Mouse (Mus musculus) mature B cell (primary cell): Measurements from ENCODE around the gene Srd5a1.

Experiments used
- in situ Hi-C: fragments of 300-500 bp; cut with MboI; formaldehyde crosslinking; loops from 2 replicates; pipeline ENCODE4 v1.14.3; 2019

Gene Srd5a1

GRCm38 (mm10) chr13:69542571-69543352, 68.5 kb downstream of the Srd5a1 start:
- in situ Hi-C loops = no loop called here

DNA sequence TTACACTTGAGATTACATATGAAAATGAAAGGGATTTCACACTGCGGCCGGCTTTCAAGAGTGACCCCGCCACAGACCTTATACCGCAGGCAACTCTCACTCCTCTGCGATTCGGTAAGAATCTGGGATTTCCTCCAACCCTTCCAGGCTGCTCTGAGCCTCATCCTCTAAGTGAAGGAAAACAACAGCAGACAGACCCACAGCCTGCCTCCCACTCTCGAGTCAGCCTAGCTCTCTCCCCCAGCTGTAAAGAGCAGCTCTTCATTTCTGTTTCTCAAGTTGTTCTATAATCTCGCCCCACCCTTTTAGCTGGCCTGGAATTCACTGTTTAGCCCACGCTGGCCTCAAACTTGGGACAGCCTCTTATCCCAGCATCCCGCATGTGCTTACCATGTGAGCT, 69.5 kb downstream of the Srd5a1 start:
- in situ Hi-C loops = no loop called here

DNA sequence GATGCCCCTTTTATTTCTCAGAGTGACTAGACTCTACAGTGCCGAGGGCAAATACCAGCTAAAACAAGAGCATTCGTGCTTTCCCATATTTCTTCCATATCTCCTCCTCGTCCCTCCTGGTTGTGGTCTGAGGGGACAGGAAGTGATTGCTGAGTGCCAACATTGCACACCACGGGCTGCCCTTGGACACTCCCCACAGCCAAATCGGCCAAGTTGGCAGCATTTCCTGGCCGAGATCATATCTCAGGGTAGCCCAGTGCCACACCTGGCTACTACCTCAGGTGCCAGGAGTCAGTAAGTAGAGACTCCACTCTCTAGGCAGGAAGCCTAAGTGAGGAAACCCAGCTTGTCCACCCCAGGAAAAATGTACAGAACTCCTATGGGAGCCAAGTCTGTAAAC, 70.0 kb downstream of the Srd5a1 start:
- in situ Hi-C loops = no loop called here

- in situ Hi-C loops = no loop called here
Observed at GRCm38 (mm10) chr13:69538327-69538726, 72.9 kb downstream of the Srd5a1 start.

GRCm38 (mm10) chr13:69537366-69537765, 73.9 kb downstream of the Srd5a1 start:
- in situ Hi-C loops = no loop called here

- in situ Hi-C loops = no loop called here
Observed at GRCm38 (mm10) chr13:69536021-69536420, 75.2 kb downstream of the Srd5a1 start.

GRCm38 (mm10) chr13:69534654-69535551, 76.3 kb downstream of the Srd5a1 start:
- in situ Hi-C loops = no loop called here

DNA sequence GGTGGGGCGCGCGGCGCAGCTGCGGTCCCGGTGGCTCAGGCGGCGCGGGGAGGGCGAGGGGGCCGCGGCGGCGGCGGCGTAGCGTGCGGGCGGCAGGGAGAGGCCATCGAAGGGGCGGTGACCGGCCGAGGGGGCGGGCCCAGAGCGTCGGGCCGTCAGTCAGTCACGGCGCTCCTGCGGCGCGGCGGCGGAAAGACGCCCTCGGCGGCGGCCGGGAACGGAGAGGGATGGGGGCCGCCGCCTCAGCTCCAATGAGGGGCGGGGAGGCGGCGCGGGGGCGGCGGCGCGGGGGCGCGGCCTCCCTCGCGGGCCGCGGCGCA, 76.9 kb downstream of the Srd5a1 start, which contains the start of gene Tent4a:
Gene Tent4a, minus strand, starts transcription at position 284 of the 320 bp plus-strand sequence.
- in situ Hi-C loops = no loop called here

DNA sequence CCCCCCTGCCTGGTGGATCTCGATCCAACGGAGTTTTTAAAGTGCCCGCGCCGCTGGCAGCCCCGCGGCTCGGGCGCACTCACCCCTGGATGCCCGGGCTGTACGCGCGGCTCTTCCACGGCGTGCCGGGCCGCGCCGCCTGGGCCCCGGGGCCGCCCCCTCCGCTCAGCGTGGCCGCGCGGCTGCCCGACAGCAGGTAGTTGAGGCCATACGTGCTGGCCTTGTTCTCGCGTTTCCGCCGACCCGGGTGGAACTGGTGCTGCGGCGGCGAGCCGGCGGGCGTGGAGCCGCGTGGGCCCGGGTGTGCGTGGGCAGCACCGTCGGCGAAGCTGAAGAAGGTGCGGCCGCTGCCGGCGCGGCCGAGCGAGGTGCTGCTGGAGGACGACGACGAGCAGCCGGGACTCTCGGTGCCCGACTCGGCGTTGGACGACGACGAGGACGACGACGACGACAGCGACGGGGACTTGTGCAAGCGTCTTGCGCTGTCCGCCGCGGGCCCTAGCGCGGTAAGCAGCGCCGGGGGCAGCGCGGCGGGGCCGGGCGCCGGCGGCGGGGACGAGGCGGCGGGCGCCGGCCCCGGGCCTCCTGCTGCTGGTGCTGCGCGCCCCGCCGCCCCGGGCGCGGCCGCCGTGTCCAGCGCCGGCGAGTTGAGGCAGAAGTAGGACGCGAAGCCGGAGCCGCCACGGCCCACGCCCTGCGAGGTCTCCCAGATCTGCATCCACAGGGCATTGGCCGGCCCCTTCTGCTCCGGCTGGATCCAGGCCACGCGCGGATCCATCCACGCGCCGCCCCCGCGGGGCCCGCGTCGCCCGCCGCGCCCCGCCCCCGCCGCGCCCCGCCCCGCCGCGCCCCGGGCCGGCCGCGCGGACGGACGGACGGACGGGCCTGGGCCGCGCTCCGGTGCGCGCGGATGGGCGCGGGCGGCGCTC, 77.6 kb downstream of the Srd5a1 start, which contains the start of gene Nsun2:
Gene Nsun2, plus strand, starts transcription at position 342 of the 929 bp plus-strand sequence.
- in situ Hi-C loops = no loop called here

DNA sequence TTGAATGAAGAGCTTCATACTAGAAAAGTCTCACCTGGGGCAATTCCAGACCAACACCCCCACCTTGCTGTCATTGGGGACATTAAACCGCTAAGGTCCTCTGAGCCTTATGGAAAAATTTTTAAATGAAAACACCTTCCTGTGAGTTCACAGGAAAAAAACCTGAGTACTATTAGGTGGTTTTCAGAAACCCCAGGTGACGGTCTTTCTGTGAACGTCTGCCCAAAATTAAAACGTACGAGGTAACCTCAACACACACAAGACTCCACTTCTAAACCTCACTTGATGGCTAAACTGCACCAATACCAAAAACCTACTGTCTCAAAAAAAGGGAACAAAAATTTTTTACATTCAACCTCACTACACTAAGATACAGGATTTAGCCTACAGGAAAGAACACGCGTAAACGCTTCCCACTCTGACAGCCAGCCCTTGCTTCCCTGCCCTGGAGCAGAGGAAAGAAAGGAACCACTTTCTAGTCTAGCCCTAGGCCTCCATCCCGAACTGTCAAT, 78.3 kb downstream of the Srd5a1 start:
- in situ Hi-C loops = no loop called here

- in situ Hi-C loops = no loop called here
Observed at GRCm38 (mm10) chr13:69532101-69532892, 78.9 kb downstream of the Srd5a1 start.

- in situ Hi-C loops = no loop called here
Observed at GRCm38 (mm10) chr13:69531431-69531830, 79.8 kb downstream of the Srd5a1 start.

DNA sequence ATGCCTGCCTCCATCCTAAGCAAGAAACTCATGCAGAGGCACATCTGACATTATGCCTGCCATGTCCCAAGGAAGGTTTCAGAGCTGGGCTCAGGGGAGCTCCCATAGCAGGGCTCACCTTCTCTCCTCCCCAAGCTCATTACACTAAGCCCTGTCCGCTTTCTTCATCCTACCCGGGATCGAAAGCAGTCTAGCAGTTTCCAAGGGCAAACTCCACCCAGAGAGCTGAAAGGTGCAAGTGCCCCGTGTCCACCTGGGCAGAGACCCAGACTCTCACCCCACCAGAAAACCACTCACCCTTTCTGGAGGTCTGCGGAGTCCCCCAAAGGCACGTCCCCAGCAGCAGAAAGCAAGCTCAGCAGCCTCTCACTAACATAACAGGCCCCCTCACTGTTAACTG, 80.3 kb downstream of the Srd5a1 start:
- in situ Hi-C loops = no loop called here

- in situ Hi-C loops = no loop called here
Observed at GRCm38 (mm10) chr13:69530156-69530555, 81.1 kb downstream of the Srd5a1 start.

- in situ Hi-C loops = no loop called here
Observed at GRCm38 (mm10) chr13:69528531-69528930, 82.7 kb downstream of the Srd5a1 start.

DNA sequence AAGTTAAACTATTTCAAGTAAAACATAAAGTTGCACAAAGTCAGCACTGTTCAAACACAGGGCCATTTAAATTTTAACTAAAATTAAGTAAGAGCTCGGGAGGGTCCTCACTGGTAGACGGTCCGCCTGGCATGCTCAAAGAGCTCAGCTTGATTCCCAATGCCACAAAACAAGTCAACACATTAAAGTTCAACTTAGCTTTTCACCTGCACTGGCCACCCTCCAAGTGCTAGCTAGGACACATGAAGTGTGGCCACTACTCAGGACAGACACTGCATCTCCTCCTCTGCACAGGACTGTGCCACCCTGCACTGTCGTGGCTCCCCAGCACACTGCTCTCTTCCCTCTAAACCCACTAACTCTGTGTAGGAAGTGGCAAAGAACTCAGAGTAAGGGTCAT, 85.4 kb downstream of the Srd5a1 start:
- in situ Hi-C loops = no loop called here

- in situ Hi-C loops = loop anchor here (25.0 kb wide), 1 partner anchor 288 kb away; the partner anchor contains the start of gene Med10
Observed at GRCm38 (mm10) chr13:69524158-69524530, 87.1 kb downstream of the Srd5a1 start.
